Mouse (Mus musculus) liver, adult 2 months (tissue): ENCODE results near the gene Satb2. TPM values are rescaled to one million over a fixed set of nuclear protein-coding genes. Genes with fewer than 3 reads are reported as not detected.

ENCODE experiments used
- DNase-seq: peaks from one replicate; pipeline ENCODE4 v3.0.0-alpha.2; 2011; ENCODE audit warnings: low read depth, low spot score; ENCODE audit errors: extremely low read depth
- H3K27ac ChIP-seq: fragments of 200-500 bp; replicated peaks from 2 replicates; pipeline ENCODE4 v1.5.1; 2012; ENCODE audit warnings: low read depth, mild to moderate bottlenecking, control low read depth, inconsistent platforms, low read length; ENCODE audit not compliant: insufficient read depth
- H3K27me3 ChIP-seq: fragments of 200-500 bp; 2 replicates; pipeline ENCODE4 v1.6.1; 2012; ENCODE audit warnings: mild to moderate bottlenecking, moderate library complexity, low read length, inconsistent platforms; ENCODE audit not compliant: control insufficient read depth, insufficient read depth
- H3K36me3 ChIP-seq: fragments of 200-500 bp; 2 replicates; pipeline ENCODE4 v1.6.1; 2012; ENCODE audit warnings: low read length, inconsistent platforms; ENCODE audit not compliant: control insufficient read depth, insufficient read depth
- H3K4me1 ChIP-seq: fragments of 200-500 bp; 2 replicates; pipeline ENCODE4 v1.6.1; 2011; ENCODE audit warnings: low read length; ENCODE audit not compliant: control insufficient read depth, insufficient read depth
- H3K4me3 ChIP-seq: fragments of 200-500 bp; 2 replicates; pipeline ENCODE4 v1.5.1; 2011; ENCODE audit warnings: low read depth, mild to moderate bottlenecking, control low read depth, low read length, moderate library complexity; ENCODE audit not compliant: insufficient read depth
- H3K79me2 ChIP-seq: fragments of 200-500 bp; 2 replicates; pipeline ENCODE4 v1.6.1; 2012; ENCODE audit warnings: inconsistent platforms, mild to moderate bottlenecking, low read length, moderate library complexity; ENCODE audit not compliant: control insufficient read depth, insufficient read depth
- H3K9ac ChIP-seq: fragments of 200-500 bp; 2 replicates; pipeline ENCODE4 v1.6.1; 2012; ENCODE audit warnings: low read depth, mild to moderate bottlenecking, control low read depth, inconsistent platforms, low read length
- CTCF ChIP-seq: fragments of 200-500 bp; IDR thresholded peaks from 2 replicates; pipeline ENCODE4 v1.5.1; 2011; ENCODE audit warnings: low read depth, low read length, control low read depth
- POLR2A ChIP-seq: fragments of 200-500 bp; IDR thresholded peaks from 2 replicates; pipeline ENCODE4 v1.6.1; 2011; ENCODE audit warnings: low read length, control low read depth; ENCODE audit not compliant: insufficient read depth; ENCODE audit errors: extremely low read depth
- WGBS: fragments of 180-500 bp; shearing (Covaris S2); methylation state at CpG from one replicate; pipeline ENCODE4 v1.1.7; 2018; 5-methylcytosine and 5-hydroxymethylcytosine counted together
- polyA plus RNA-seq: library from polyadenylated mRNA; depleted of rRNA; stranded (reverse); fragments of >200 nt; gene quantifications from 2 replicates; pipeline ENCODE4 v1.2.3, GENCODE M21; 2012
- total RNA-seq: library from RNA; depleted of rRNA; stranded (reverse); fragments of >200 nt; gene quantifications from 2 replicates; pipeline ENCODE4 v1.2.3, GENCODE M21; 2014

Gene Satb2
- total and polyA plus RNA-seq, 2 experiments = 0.09 to 0.16 TPM

DNA sequence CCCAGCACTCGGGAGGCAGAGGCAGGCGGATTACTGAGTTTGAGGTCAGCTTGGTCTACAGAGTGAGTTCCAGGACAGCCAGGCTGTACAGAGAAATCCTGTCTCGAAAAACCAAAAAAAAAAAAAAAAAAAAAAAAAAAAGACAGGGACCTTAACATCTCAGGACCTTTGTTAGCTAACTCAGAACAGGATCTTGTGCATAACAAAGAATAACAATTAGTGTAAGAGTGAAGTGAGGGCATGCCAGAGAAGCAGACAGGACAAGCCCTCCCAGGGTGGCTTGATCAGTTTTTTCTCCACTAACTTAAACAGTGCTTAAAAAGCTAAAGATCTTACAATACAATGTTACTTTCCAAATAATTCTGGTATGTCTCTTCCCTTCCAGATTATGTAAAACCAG is 40.0 kb downstream of the Satb2 start:
- Histone ChIP-seq H3K36me3 (no peaks in the 10 kb centered on the region; the same call in 1 of the 2 replicates), H3K79me2 (no peaks in the 10 kb centered on the region), H3K27me3 (no peaks in the 10 kb centered on the region), H3K9ac (no peak overlapping the region), H3K4me1 (no peaks in the 10 kb centered on the region), H3K4me3 (no peak overlapping the region), H3K27ac (no peak overlapping the region)
- TF ChIP-seq POLR2A (no peak), CTCF (no peak)
- WGBS = 87% methylated on average over 3 of the region's 3 CpGs
- DNase-seq = no peak

DNA sequence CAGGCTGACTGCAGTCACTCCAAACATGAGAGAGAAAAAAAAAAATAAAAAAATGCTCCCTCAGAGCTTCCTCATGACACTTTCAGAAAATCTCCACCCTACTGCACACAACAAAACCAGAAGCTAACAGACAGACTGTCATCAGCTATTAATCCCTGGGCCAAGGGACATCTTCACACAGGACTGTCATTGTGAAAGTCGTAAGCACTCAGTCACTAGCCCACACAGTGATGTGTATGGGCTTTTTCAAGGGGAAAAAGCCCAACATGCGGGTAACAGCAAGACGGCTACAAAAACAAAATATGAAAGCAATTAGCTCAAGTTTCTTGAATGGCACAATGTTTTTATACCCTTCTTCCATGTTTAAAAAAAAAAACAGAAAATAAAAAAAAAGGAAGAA is 41.9 kb downstream of the Satb2 start:
- Histone ChIP-seq H3K79me2 (no peaks in the 10 kb centered on the region), H3K4me3 (no peak overlapping the region), H3K27me3 (no peaks in the 10 kb centered on the region), H3K4me1 (no peaks in the 10 kb centered on the region), H3K36me3 (no peaks in the 10 kb centered on the region; the same call in 1 of the 2 replicates), H3K9ac (no peak overlapping the region), H3K27ac (no peak overlapping the region)
- no peak for DNase-seq
- TF ChIP-seq CTCF = no peak
- TF ChIP-seq POLR2A = no peak
- WGBS = 85% methylated on average over 3 of the region's 3 CpGs

DNA sequence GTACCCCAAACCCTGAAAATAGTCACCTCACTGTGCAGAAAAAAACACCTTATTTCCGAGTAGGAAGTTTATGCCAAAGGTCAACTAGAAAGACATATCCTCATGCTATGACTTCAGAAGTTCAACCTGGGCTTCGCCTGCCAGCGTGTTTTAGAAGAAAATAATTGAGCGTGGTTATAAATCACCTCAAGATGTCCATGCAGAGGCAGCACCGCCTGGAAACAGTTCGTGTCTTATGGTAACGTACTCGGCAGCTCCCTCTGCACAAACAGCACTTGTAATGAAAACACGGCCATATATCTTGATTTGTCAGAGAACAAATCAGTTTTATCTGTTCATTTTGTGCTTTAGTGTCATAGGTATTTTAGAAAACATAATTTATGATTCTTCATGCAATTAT is 44.6 kb downstream of the Satb2 start:
- no peak for DNase-seq
- H3K79me2 ChIP-seq = no peaks in the 10 kb centered on the region
- H3K4me3 ChIP-seq = no peak overlapping the region
- no peak overlapping the region for H3K9ac ChIP-seq
- no peaks in the 10 kb centered on the region for H3K27me3 ChIP-seq
- H3K27ac ChIP-seq = no peak overlapping the region
- no peaks in the 10 kb centered on the region for H3K4me1 ChIP-seq
- WGBS = 95% methylated on average over 9 of the region's 9 CpGs
- no peaks in the 10 kb centered on the region; the same call in 1 of the 2 replicates for H3K36me3 ChIP-seq
- TF ChIP-seq POLR2A (no peak), CTCF (no peak)

DNA sequence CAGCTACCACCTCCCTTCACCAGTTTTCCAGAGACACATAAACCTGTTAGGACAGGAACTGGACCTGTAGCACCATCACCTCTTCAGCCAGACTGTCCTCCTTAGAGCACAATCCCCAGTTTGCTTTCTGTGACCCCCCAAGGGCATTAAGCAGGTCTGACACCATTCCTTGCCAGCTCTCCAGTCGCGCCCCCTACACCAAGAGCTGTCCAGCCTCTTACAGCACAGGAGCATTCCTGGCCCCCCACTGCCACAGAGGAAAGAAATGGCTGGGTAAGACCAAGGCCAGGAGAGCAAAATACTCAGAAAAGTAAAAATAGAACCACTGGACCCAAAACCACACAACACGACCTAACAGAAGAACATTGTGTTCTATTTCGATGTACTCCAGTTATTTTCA is 48.4 kb downstream of the Satb2 start:
- no peaks in the 10 kb centered on the region for H3K27me3 ChIP-seq
- no peaks in the 10 kb centered on the region; the same call in 1 of the 2 replicates for H3K36me3 ChIP-seq
- H3K4me1 ChIP-seq = no peaks in the 10 kb centered on the region
- H3K4me3 ChIP-seq = no peak overlapping the region
- TF ChIP-seq POLR2A (no peak), CTCF (no peak)
- H3K27ac ChIP-seq = no peak overlapping the region
- H3K9ac ChIP-seq = no peak overlapping the region
- H3K79me2 ChIP-seq = no peaks in the 10 kb centered on the region
- DNase-seq = no peak
- WGBS = 89% methylated on average over 4 of the region's 4 CpGs

DNA sequence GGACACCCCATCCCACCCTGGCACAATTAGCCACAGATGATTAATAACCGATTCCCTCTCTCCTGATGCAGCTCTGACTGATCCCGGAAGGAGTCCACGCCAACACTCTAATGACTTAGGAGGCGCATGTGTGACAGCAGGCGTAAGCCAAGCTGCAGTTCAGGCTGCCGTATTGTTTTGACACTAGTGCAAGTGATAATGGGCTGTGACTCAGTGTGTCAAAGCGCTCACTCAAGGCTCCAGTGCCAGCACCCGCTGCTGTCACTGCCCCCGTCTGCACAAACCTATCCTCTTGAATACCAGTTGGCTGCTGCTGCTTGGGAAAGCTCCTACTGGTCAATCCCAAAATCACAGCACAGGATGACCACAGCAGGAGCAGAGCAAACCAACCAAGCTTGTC is 49.7 kb downstream of the Satb2 start:
- TF ChIP-seq POLR2A (no peak), CTCF (no peak)
- no peaks in the 10 kb centered on the region; the same call in 1 of the 2 replicates for H3K36me3 ChIP-seq
- H3K79me2 ChIP-seq = no peaks in the 10 kb centered on the region
- no peaks in the 10 kb centered on the region for H3K27me3 ChIP-seq
- no peak for DNase-seq
- no peak overlapping the region for H3K27ac ChIP-seq
- H3K4me1 ChIP-seq = no peaks in the 10 kb centered on the region
- H3K9ac ChIP-seq = no peak overlapping the region
- no peak overlapping the region for H3K4me3 ChIP-seq
- 79% methylated on average over 9 of the region's 9 CpGs for WGBS

DNA sequence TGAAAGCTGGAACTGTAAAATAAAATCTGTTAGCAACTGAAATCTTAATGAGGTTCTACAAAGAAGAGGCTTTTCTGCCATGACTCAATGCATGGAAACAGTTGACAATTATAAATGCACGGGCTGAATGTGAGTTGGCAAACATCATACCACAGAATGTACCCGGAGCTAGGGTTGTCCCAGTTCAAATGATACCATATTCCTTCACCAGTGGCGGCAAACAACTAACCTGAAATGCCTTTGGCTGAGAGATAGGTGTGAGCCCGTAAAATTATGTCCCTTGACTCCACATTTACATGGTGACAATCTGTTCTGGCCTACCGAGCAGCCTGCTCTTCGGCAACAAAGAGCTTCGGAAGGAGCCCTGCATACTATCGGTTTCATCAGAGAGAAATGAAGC is 58.0 kb downstream of the Satb2 start:
- H3K9ac ChIP-seq = no peak overlapping the region
- no peaks in the 10 kb centered on the region for H3K4me1 ChIP-seq
- no peak for DNase-seq
- no peak overlapping the region for H3K27ac ChIP-seq
- H3K4me3 ChIP-seq = no peak overlapping the region
- H3K36me3 ChIP-seq = no peaks in the 10 kb centered on the region
- WGBS = 91% methylated on average over 8 of the region's 8 CpGs
- no peaks in the 10 kb centered on the region for H3K79me2 ChIP-seq
- H3K27me3 ChIP-seq = no peaks in the 10 kb centered on the region
- TF ChIP-seq CTCF = no peak
- no peak for TF ChIP-seq POLR2A
